Mouse (Mus musculus): ENCODE measurements around the gene Batf2. TPM values are rescaled to one million over a fixed set of nuclear protein-coding genes. Genes with fewer than 3 reads are reported as not detected.

Batf2 gene
- polyA plus RNA-seq, 2 experiments: 0.09 to 0.35 TPM

- Histone ChIP-seq H3K4me1 (replicated peaks; ENCODE audit: control insufficient read depth in 2 of 2, insufficient read depth in 2 of 2, low read length in 1 of 2) (no peaks in the 10 kb centered on the region), H3K36me3 (replicated peaks; ENCODE audit: control insufficient read depth, insufficient read depth, low read depth) (no peaks in the 10 kb centered on the region), H3K9me3 (ENCODE audit: control insufficient read depth, low read length) (no peaks in the 10 kb centered on the region), H3K27ac (no peak overlapping the region), H3K4me3 (ENCODE audit: insufficient read depth in 1 of 2, low read depth in 2 of 2, low read length in 2 of 2) (no peak overlapping the region), H3K9ac (replicated peaks) (no peak overlapping the region), H3K27me3 (ENCODE audit: control insufficient read depth, insufficient read depth, low read length) (no peaks in the 10 kb centered on the region), H3K4me2 (ENCODE audit: low read depth) (no peak overlapping the region)
- no peak for ATAC-seq (ENCODE audit: insufficient read depth)
- 50% methylated on average over 6 of the region's 6 CpGs for WGBS (ENCODE audit: insufficient replicate concordance)
- TF ChIP-seq CTCF (IDR thresholded peaks at IDR 0.05; ENCODE audit: low read depth): no peak
- no peak for TF ChIP-seq EP300 (IDR thresholded peaks at IDR 0.05; ENCODE audit: low read depth)
- DNase-seq (ENCODE audit: low read depth in 3 of 3, low spot score in 3 of 3): no peak
Observed at GRCm38 (mm10) chr19:6216046-6216705, 75.4 kb downstream of the Batf2 start.

- Histone ChIP-seq H3K9me3 (ENCODE audit: control insufficient read depth, low read length) (no peaks in the 10 kb centered on the region), H3K36me3 (replicated peaks; ENCODE audit: control insufficient read depth, insufficient read depth, low read depth) (no peaks in the 10 kb centered on the region), H3K27ac (no peak overlapping the region), H3K9ac (replicated peaks) (no peak overlapping the region), H3K4me2 (ENCODE audit: low read depth) (no peak overlapping the region), H3K4me1 (replicated peaks; ENCODE audit: control insufficient read depth in 2 of 2, insufficient read depth in 2 of 2, low read length in 1 of 2) (no peaks in the 10 kb centered on the region), H3K4me3 (ENCODE audit: insufficient read depth in 1 of 2, low read depth in 2 of 2, low read length in 2 of 2) (no peak overlapping the region), H3K27me3 (ENCODE audit: control insufficient read depth, insufficient read depth, low read length) (no peaks in the 10 kb centered on the region)
- DNase-seq (ENCODE audit: low read depth in 3 of 3, low spot score in 3 of 3) (no peak), ATAC-seq (ENCODE audit: insufficient read depth) (no peak)
- TF ChIP-seq CTCF (IDR thresholded peaks at IDR 0.05; ENCODE audit: low read depth) (no peak), EP300 (IDR thresholded peaks at IDR 0.05; ENCODE audit: low read depth) (no peak)
- WGBS (ENCODE audit: insufficient replicate concordance): 55% methylated on average over 6 of the region's 6 CpGs
Observed at GRCm38 (mm10) chr19:6218606-6219005, 77.8 kb downstream of the Batf2 start.

Other genes with a start within 250 kb of the Batf2 start
Only the 30 nearest of the 31 such genes appear.
- gene Dpf2, start 228.0 kb upstream of the Batf2 start, polyA plus RNA-seq (2012; rRNA removed): 35.3 and 36.0 TPM in 2 replicates
- gene Dpf2, start 228.0 kb upstream of the Batf2 start, polyA plus RNA-seq (2014; fragmentation: Nextera tagmentation; extraction: Ambion mirVana): 45.1 and 54.5 TPM in 2 replicates
- 2.2 and 2.3 TPM in 2 replicates for gene Cdc42ep2, start 216.2 kb upstream of the Batf2 start, polyA plus RNA-seq (2012; rRNA removed)
- 1.6 and 2.1 TPM in 2 replicates for gene Cdc42ep2, start 216.2 kb upstream of the Batf2 start, polyA plus RNA-seq (2014; fragmentation: Nextera tagmentation; extraction: Ambion mirVana)
- gene Pola2, start 176.8 kb upstream of the Batf2 start, polyA plus RNA-seq (2012; rRNA removed): 60.9 and 66.4 TPM in 2 replicates
- 63.0 and 68.1 TPM in 2 replicates for gene Pola2, start 176.8 kb upstream of the Batf2 start, polyA plus RNA-seq (2014; fragmentation: Nextera tagmentation; extraction: Ambion mirVana)
- gene Slc22a20, start 154.8 kb upstream of the Batf2 start, polyA plus RNA-seq (2012; rRNA removed): not detected in 2 replicates
- 0.08 TPM in 1 of 2 replicates, not detected in the other for gene Slc22a20, start 154.8 kb upstream of the Batf2 start, polyA plus RNA-seq (2014; fragmentation: Nextera tagmentation; extraction: Ambion mirVana)
- gene Capn1, start 125.1 kb upstream of the Batf2 start, polyA plus RNA-seq (2012; rRNA removed): 25.4 and 28.0 TPM in 2 replicates
- 25.6 and 28.7 TPM in 2 replicates for gene Capn1, start 125.1 kb upstream of the Batf2 start, polyA plus RNA-seq (2014; fragmentation: Nextera tagmentation; extraction: Ambion mirVana)
- gene Syvn1, start 94.4 kb upstream of the Batf2 start, polyA plus RNA-seq (2012; rRNA removed): 11.5 and 13.2 TPM in 2 replicates
- 9.7 and 12.6 TPM in 2 replicates for gene Syvn1, start 94.4 kb upstream of the Batf2 start, polyA plus RNA-seq (2014; fragmentation: Nextera tagmentation; extraction: Ambion mirVana)
- gene Mrpl49, start 83.2 kb upstream of the Batf2 start, polyA plus RNA-seq (2012; rRNA removed): 22.0 and 29.6 TPM in 2 replicates
- 43.7 and 48.2 TPM in 2 replicates for gene Mrpl49, start 83.2 kb upstream of the Batf2 start, polyA plus RNA-seq (2014; fragmentation: Nextera tagmentation; extraction: Ambion mirVana)
- 853 and 969 TPM in 2 replicates for gene Fau, start 83.1 kb upstream of the Batf2 start, polyA plus RNA-seq (2012; rRNA removed)
- 593 and 639 TPM in 2 replicates for gene Fau, start 83.1 kb upstream of the Batf2 start, polyA plus RNA-seq (2014; fragmentation: Nextera tagmentation; extraction: Ambion mirVana)
- 15.8 and 17.9 TPM in 2 replicates for gene Znhit2, start 79.8 kb upstream of the Batf2 start, polyA plus RNA-seq (2012; rRNA removed)
- gene Znhit2, start 79.8 kb upstream of the Batf2 start, polyA plus RNA-seq (2014; fragmentation: Nextera tagmentation; extraction: Ambion mirVana): 19.3 and 20.4 TPM in 2 replicates
- gene Tm7sf2, start 72.6 kb upstream of the Batf2 start, polyA plus RNA-seq (2012; rRNA removed): 35.9 and 43.4 TPM in 2 replicates
- 35.0 and 35.7 TPM in 2 replicates for gene Tm7sf2, start 72.6 kb upstream of the Batf2 start, polyA plus RNA-seq (2014; fragmentation: Nextera tagmentation; extraction: Ambion mirVana)
- 20.7 and 21.9 TPM in 2 replicates for gene Vps51, start 63.8 kb upstream of the Batf2 start, polyA plus RNA-seq (2012; rRNA removed)
- 19.9 and 23.3 TPM in 2 replicates for gene Vps51, start 63.8 kb upstream of the Batf2 start, polyA plus RNA-seq (2014; fragmentation: Nextera tagmentation; extraction: Ambion mirVana)
- gene Tmem262, start 61.0 kb upstream of the Batf2 start, polyA plus RNA-seq (2012; rRNA removed): not detected in 2 replicates
- not detected in 2 replicates for gene Tmem262, start 61.0 kb upstream of the Batf2 start, polyA plus RNA-seq (2014; fragmentation: Nextera tagmentation; extraction: Ambion mirVana)
- 0.16 and 0.17 TPM in 2 replicates for gene Gm28374, start 58.7 kb upstream of the Batf2 start, polyA plus RNA-seq (2012; rRNA removed)
- 0.33 and 0.38 TPM in 2 replicates for gene Gm28374, start 58.7 kb upstream of the Batf2 start, polyA plus RNA-seq (2014; fragmentation: Nextera tagmentation; extraction: Ambion mirVana)
- 20.8 and 24.1 TPM in 2 replicates for gene Zfpl1, start 56.0 kb upstream of the Batf2 start, polyA plus RNA-seq (2012; rRNA removed)
- 18.1 and 20.4 TPM in 2 replicates for gene Zfpl1, start 56.0 kb upstream of the Batf2 start, polyA plus RNA-seq (2014; fragmentation: Nextera tagmentation; extraction: Ambion mirVana)
- gene Cdca5, start 56.0 kb upstream of the Batf2 start, polyA plus RNA-seq (2012; rRNA removed): 17.6 and 23.1 TPM in 2 replicates
- 30.9 and 33.7 TPM in 2 replicates for gene Cdca5, start 56.0 kb upstream of the Batf2 start, polyA plus RNA-seq (2014; fragmentation: Nextera tagmentation; extraction: Ambion mirVana)
- 0.68 TPM in 1 of 2 replicates, not detected in the other for gene AC131692.1, start 46.6 kb upstream of the Batf2 start, polyA plus RNA-seq (2012; rRNA removed)
- gene AC131692.1, start 46.6 kb upstream of the Batf2 start, polyA plus RNA-seq (2014; fragmentation: Nextera tagmentation; extraction: Ambion mirVana): 0.22 TPM in 1 of 2 replicates, not detected in the other
- 4.3 and 6.4 TPM in 2 replicates for gene Naaladl1, start 35.2 kb upstream of the Batf2 start, polyA plus RNA-seq (2012; rRNA removed)
- 1.1 and 1.9 TPM in 2 replicates for gene Naaladl1, start 35.2 kb upstream of the Batf2 start, polyA plus RNA-seq (2014; fragmentation: Nextera tagmentation; extraction: Ambion mirVana)
- gene Sac3d1, start 22.3 kb upstream of the Batf2 start, polyA plus RNA-seq (2012; rRNA removed): 18.4 and 25.5 TPM in 2 replicates
- 22.7 and 22.9 TPM in 2 replicates for gene Sac3d1, start 22.3 kb upstream of the Batf2 start, polyA plus RNA-seq (2014; fragmentation: Nextera tagmentation; extraction: Ambion mirVana)
- gene Snx15, start 12.7 kb upstream of the Batf2 start, polyA plus RNA-seq (2012; rRNA removed): 39.6 and 41.8 TPM in 2 replicates
- gene Snx15, start 12.7 kb upstream of the Batf2 start, polyA plus RNA-seq (2014; fragmentation: Nextera tagmentation; extraction: Ambion mirVana): 42.2 and 46.2 TPM in 2 replicates
- 26.1 and 32.8 TPM in 2 replicates for gene Arl2, start 565 bp downstream of the Batf2 start, polyA plus RNA-seq (2012; rRNA removed)
- 22.4 and 27.5 TPM in 2 replicates for gene Arl2, start 565 bp downstream of the Batf2 start, polyA plus RNA-seq (2014; fragmentation: Nextera tagmentation; extraction: Ambion mirVana)
- not detected in 2 replicates for gene Majin, start 43.4 kb downstream of the Batf2 start, polyA plus RNA-seq (2012; rRNA removed)
- gene Majin, start 43.4 kb downstream of the Batf2 start, polyA plus RNA-seq (2014; fragmentation: Nextera tagmentation; extraction: Ambion mirVana): not detected in 2 replicates
- not detected in 2 replicates for gene Gpha2, start 85.4 kb downstream of the Batf2 start, polyA plus RNA-seq (2012; rRNA removed)
- gene Gpha2, start 85.4 kb downstream of the Batf2 start, polyA plus RNA-seq (2014; fragmentation: Nextera tagmentation; extraction: Ambion mirVana): not detected in 2 replicates
- gene Ppp2r5b, start 94.9 kb downstream of the Batf2 start, polyA plus RNA-seq (2012; rRNA removed): 3.2 TPM in 2 replicates
- gene Ppp2r5b, start 94.9 kb downstream of the Batf2 start, polyA plus RNA-seq (2014; fragmentation: Nextera tagmentation; extraction: Ambion mirVana): 2.4 and 2.5 TPM in 2 replicates
- gene Atg2a, start 100.7 kb downstream of the Batf2 start, polyA plus RNA-seq (2012; rRNA removed): 5.0 and 5.4 TPM in 2 replicates
- 4.1 and 4.4 TPM in 2 replicates for gene Atg2a, start 100.7 kb downstream of the Batf2 start, polyA plus RNA-seq (2014; fragmentation: Nextera tagmentation; extraction: Ambion mirVana)
- 65.3 and 81.6 TPM in 2 replicates for gene Ehd1, start 135.7 kb downstream of the Batf2 start, polyA plus RNA-seq (2012; rRNA removed)
- 38.0 and 49.6 TPM in 2 replicates for gene Ehd1, start 135.7 kb downstream of the Batf2 start, polyA plus RNA-seq (2014; fragmentation: Nextera tagmentation; extraction: Ambion mirVana)
- gene Cdc42bpg, start 165.5 kb downstream of the Batf2 start, polyA plus RNA-seq (2012; rRNA removed): 2.0 and 2.1 TPM in 2 replicates
- gene Cdc42bpg, start 165.5 kb downstream of the Batf2 start, polyA plus RNA-seq (2014; fragmentation: Nextera tagmentation; extraction: Ambion mirVana): 0.32 and 0.33 TPM in 2 replicates
- 19.9 and 20.4 TPM in 2 replicates for gene Men1, start 194.0 kb downstream of the Batf2 start, polyA plus RNA-seq (2012; rRNA removed)
- 12.5 and 13.5 TPM in 2 replicates for gene Men1, start 194.0 kb downstream of the Batf2 start, polyA plus RNA-seq (2014; fragmentation: Nextera tagmentation; extraction: Ambion mirVana)
- 15.9 and 17.6 TPM in 2 replicates for gene Map4k2, start 200.2 kb downstream of the Batf2 start, polyA plus RNA-seq (2012; rRNA removed)
- gene Map4k2, start 200.2 kb downstream of the Batf2 start, polyA plus RNA-seq (2014; fragmentation: Nextera tagmentation; extraction: Ambion mirVana): 3.0 and 3.7 TPM in 2 replicates
- 57.4 and 60.9 TPM in 2 replicates for gene Sf1, start 222.7 kb downstream of the Batf2 start, polyA plus RNA-seq (2012; rRNA removed)
- 57.9 and 65.0 TPM in 2 replicates for gene Sf1, start 222.7 kb downstream of the Batf2 start, polyA plus RNA-seq (2014; fragmentation: Nextera tagmentation; extraction: Ambion mirVana)
- gene Pygm, start 243.4 kb downstream of the Batf2 start, polyA plus RNA-seq (2012; rRNA removed): 1.2 TPM in 2 replicates
- 1.2 and 1.3 TPM in 2 replicates for gene Pygm, start 243.4 kb downstream of the Batf2 start, polyA plus RNA-seq (2014; fragmentation: Nextera tagmentation; extraction: Ambion mirVana)

Data from liver, embryonic 14.5 days (tissue).